Mouse (Mus musculus) liver, embryonic 11.5 days (tissue): ENCODE results near the gene Gnb1l. TPM values are rescaled to one million over a fixed set of nuclear protein-coding genes. Genes with fewer than 3 reads are reported as not detected.
"Not testable (repeated sequence)": the region's sequence is repeated elsewhere in the genome, so short reads cannot be mapped to it uniquely, and the experiment has no call there.

Experiments used
- ATAC-seq: fragments of 200-750 bp; cut with Nextera tagmentation; replicated peaks from 2 replicates; pipeline ENCODE4 v1.8.0; 2017; ENCODE audit warnings: moderate number of reproducible peaks, mild to moderate bottlenecking, moderate TSS enrichment, moderate library complexity; ENCODE audit not compliant: low FRiP score
- DNase-seq: peaks from one replicate; pipeline ENCODE4 v3.0.0-alpha.2; 2017; ENCODE audit warnings: low spot score
- H3K27ac ChIP-seq: fragments of 300-500 bp; sonication (generic); 2 replicates; pipeline ENCODE4 v1.5.1; 2014; ENCODE audit warnings: mild to moderate bottlenecking, low read depth, low read length, control low read depth
- H3K27me3 ChIP-seq: fragments of 300-500 bp; sonication (generic); replicated peaks from 2 replicates; pipeline ENCODE4 v1.6.1; 2014; ENCODE audit warnings: low read length, mixed read lengths; ENCODE audit not compliant: control insufficient read depth, insufficient read depth
- H3K36me3 ChIP-seq: fragments of 300-500 bp; sonication (generic); 2 replicates; pipeline ENCODE4 v1.6.1; 2014; ENCODE audit warnings: mild to moderate bottlenecking, low read length, moderate library complexity, mixed read lengths; ENCODE audit not compliant: control insufficient read depth, insufficient read depth
- H3K4me1 ChIP-seq: fragments of 300-500 bp; sonication (generic); replicated peaks from 2 replicates; pipeline ENCODE4 v1.6.1; 2014; ENCODE audit warnings: low read length, mixed read lengths; ENCODE audit not compliant: control insufficient read depth, insufficient read depth
- H3K4me2 ChIP-seq: fragments of 300-500 bp; sonication (generic); 2 replicates; pipeline ENCODE4 v1.6.1; 2014; ENCODE audit warnings: mild to moderate bottlenecking, control low read depth, moderate library complexity
- H3K4me3 ChIP-seq: fragments of 300-500 bp; sonication (generic); 2 replicates; pipeline ENCODE4 v1.5.1; 2014; ENCODE audit warnings: low read depth, low read length, control low read depth
- H3K9ac ChIP-seq: fragments of 300-500 bp; sonication (generic); 2 replicates; pipeline ENCODE4 v1.6.1; 2014; ENCODE audit warnings: low read depth, low read length, control low read depth
- H3K9me3 ChIP-seq: fragments of 300-500 bp; sonication (generic); 2 replicates; pipeline ENCODE4 v1.6.1; 2016; ENCODE audit warnings: low read length, inconsistent platforms, mixed read lengths; ENCODE audit not compliant: control insufficient read depth
- WGBS: fragments of 180-500 bp; shearing (Covaris S2); extraction: QIAGEN DNeasy Blood & Tissue Kit; methylation state at CpG from one replicate; pipeline ENCODE4 v1.1.7; 2014; 5-methylcytosine and 5-hydroxymethylcytosine counted together
- polyA plus RNA-seq: library from polyadenylated mRNA; unstranded; fragments of >200 nt; fragmentation: Nextera tagmentation; extraction: Ambion mirVana; gene quantifications from 2 replicates; pipeline ENCODE4 v1.2.1, GENCODE M21; 2014

Gene Gnb1l
- polyA plus RNA-seq, 1 experiment from 2014 or later, result 18.4 TPM

DNA sequence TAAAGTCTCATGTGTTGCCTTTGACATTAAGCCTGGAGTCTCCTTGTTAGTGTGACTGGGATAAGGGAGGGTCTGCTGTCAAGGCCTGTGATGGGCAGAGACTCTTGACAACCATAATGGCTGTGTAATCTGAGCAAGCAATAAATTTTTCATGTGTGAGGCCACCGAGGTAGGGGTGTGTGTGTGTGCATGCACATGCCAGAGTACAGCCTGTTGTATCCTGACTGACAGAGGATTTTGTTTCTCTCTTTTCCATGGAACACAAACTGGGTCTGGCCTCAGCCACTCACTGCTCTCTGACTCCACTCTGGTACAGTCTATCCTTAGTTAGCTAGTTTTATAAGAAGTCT lies 8.7 kb downstream of the Gnb1l start:
- Histone ChIP-seq H3K4me2 (no peak overlapping the region), H3K9me3 (no peaks in the 10 kb centered on the region), H3K4me1 (no peaks in the 10 kb centered on the region), H3K27ac (no peak overlapping the region), H3K36me3 (peaks cover 1% of the 10 kb centered on the region; the same call in 1 of the 2 replicates), H3K27me3 (no peaks in the 10 kb centered on the region), H3K4me3 (no peak overlapping the region), H3K9ac (no peak overlapping the region)
- ATAC-seq, result no peak
- 56% methylated on average over 1 of the region's 1 CpGs for WGBS
- DNase-seq, result no peak

DNA sequence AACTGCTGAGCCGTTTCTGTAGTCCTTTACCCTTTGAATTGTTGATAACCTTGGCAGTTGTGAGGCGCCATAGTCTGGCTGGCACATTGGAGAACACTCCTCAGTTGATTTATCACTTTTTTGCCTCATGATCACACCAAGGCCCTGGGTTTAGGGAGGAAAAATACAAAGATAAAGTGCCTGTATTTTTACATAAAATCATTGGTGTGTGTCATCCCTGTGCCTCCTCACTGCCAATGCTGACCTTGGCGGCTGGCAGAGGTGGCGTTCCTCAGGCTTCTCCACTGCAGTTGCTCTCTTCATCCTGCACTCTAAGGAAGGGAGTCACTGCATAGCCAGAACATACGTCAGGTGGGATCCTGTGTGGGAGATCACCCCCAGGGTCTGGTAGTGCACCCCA lies 13.2 kb downstream of the Gnb1l start:
- Histone ChIP-seq H3K4me3 (no peak overlapping the region), H3K4me2 (no peak overlapping the region), H3K36me3 (no peaks in the 10 kb centered on the region), H3K9ac (no peak overlapping the region), H3K9me3 (no peaks in the 10 kb centered on the region), H3K27me3 (no peaks in the 10 kb centered on the region), H3K4me1 (no peaks in the 10 kb centered on the region), H3K27ac (no peak overlapping the region)
- WGBS, result 86% methylated on average over 5 of the region's 5 CpGs
- ATAC-seq (no peak), DNase-seq (no peak)

DNA sequence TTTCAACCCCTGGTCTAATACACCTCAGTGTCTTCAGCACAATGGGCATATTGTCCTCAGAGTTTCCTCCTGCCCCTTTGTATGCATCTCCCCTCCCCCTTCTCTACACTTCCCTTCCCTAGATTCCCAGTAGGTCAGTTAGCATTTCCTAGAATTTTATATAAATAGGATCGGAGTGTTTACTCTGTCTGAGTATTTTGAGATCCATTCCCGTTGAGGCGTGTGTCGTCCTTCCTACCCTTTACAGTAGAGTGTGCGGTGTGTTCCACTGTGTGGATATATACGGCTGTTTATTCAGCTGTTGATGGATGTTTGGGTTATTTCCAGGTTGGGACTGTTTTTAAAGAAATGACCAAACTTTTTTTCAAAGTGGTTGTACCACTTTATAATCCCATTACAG lies 15.0 kb downstream of the Gnb1l start:
- Histone ChIP-seq H3K9me3 (no peaks in the 10 kb centered on the region), H3K9ac (no peak overlapping the region), H3K4me2 (no peak overlapping the region), H3K27ac (no peak overlapping the region), H3K27me3 (no peaks in the 10 kb centered on the region), H3K4me3 (no peak overlapping the region), H3K4me1 (no peaks in the 10 kb centered on the region), H3K36me3 (no peaks in the 10 kb centered on the region)
- WGBS, result 70% methylated on average over 6 of the region's 6 CpGs
- ATAC-seq, result no peak
- no peak for DNase-seq

DNA sequence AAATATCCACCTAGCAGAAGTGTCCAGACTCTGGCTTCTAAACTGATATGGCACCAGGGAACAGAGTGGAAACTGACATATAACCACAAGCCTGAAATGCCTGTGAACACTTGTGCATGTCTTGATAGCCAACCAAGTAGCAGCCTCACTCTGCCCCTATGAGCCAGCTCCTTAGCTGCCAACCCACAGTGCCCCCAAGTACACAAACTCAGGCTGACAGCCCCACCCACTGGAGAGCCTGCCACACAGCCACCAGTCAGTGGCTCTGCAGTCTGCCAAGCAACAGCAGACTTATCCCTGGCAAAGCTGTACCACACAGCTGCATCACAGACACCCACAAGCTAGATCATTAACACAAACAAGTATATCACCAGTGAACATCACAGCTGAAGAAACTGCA lies 19.6 kb downstream of the Gnb1l start:
- Histone ChIP-seq H3K27ac (no peak overlapping the region), H3K9ac (no peak overlapping the region), H3K4me2 (no peak overlapping the region), H3K4me3 (no peak overlapping the region), H3K4me1 (no peaks in the 10 kb centered on the region), H3K9me3 (no peaks in the 10 kb centered on the region), H3K27me3 (no peaks in the 10 kb centered on the region), H3K36me3 (no peaks in the 10 kb centered on the region)
- ATAC-seq, result no peak
- DNase-seq, result no peak

DNA sequence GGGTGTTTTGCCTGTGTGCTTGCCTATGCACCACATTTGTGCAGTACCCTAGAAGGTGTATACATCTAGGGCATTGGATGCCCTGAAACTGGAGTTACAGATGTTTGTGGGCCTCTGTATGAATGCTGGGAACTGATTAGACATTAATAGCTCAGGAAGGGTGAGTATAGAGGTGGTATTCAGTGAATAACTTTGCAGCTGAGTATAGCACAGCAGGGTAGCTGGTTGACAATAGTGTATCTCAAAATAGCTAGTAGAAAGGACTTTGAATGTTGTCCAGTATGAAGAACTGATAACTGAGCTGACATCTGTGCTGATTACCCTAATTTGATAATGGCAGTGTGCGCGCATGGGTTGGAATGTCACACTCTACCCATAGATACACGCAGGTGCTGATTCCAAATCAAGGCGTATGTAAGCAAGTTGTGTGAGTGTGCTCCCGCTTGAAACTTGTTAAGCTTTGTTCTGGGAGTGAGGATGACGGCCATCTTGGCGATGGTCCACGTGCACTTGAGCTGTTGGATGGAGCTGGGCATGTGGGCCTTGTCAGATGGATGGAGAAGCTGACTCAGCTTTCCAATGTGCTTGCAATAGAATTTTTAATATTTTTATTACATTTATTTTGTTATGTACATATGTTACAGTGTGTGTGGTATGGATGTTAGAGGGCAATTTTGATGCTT lies 25.2 kb downstream of the Gnb1l start:
- ATAC-seq (no peak), DNase-seq (no peak)
- no peak overlapping the region for H3K4me2 ChIP-seq
- no peak overlapping the region for H3K4me3 ChIP-seq
- H3K27me3 ChIP-seq, result no peaks in the 10 kb centered on the region
- H3K27ac ChIP-seq, result no peak overlapping the region
- H3K9me3 ChIP-seq, result no peaks in the 10 kb centered on the region
- 86% methylated on average over 8 of the region's 8 CpGs for WGBS
- no peaks in the 10 kb centered on the region for H3K36me3 ChIP-seq
- H3K4me1 ChIP-seq, result no peaks in the 10 kb centered on the region
- H3K9ac ChIP-seq, result no peak overlapping the region

DNA sequence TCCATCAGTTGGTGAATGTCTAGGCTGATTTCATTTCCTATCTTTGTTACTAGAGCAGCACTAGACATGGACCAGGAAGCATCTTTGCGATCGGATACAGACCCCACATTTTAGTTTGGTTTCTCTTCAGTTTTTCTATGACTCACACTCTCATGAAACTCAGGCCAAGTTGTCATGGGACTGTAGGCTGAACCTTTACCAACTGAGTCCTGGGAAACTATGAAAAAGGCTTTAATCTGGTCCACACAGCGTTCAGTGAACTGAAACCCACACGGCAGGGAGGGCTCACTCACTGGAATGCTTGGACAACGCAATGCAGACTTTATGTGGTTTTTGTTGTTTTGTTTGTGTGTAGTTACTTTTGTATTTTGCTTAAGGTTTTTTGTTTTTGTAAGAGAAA lies 30.1 kb downstream of the Gnb1l start:
- no peak overlapping the region for H3K4me2 ChIP-seq
- no peaks in the 10 kb centered on the region for H3K36me3 ChIP-seq
- no peak for ATAC-seq
- H3K9ac ChIP-seq, result no peak overlapping the region
- DNase-seq, result no peak
- WGBS, result 90% methylated on average over 5 of the region's 5 CpGs
- no peaks in the 10 kb centered on the region for H3K27me3 ChIP-seq
- no peak overlapping the region for H3K4me3 ChIP-seq
- no peaks in the 10 kb centered on the region for H3K9me3 ChIP-seq
- H3K27ac ChIP-seq, result no peak overlapping the region
- no peaks in the 10 kb centered on the region for H3K4me1 ChIP-seq

DNA sequence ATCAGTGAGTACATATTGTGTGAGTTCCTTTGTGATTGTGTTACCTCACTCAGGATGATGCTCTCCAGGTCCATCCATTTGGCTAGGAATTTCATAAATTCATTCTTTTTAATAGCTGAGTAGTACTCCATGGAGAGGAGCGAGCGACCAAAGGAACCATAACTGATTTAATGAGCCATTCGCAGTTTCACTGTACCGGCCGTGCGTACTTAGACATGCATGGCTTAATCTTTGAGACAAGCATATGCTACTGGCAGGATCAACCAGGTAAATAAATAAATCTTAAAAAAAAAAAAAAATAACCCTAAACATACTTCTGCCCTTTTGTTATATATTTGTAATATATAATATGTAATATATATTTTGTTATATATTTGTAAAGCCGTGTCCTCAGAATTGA lies 34.5 kb downstream of the Gnb1l start:
- H3K27ac ChIP-seq, H3K27me3 ChIP-seq, H3K9me3 ChIP-seq, H3K4me3 ChIP-seq, H3K4me2 ChIP-seq, H3K4me1 ChIP-seq, DNase-seq, H3K36me3 ChIP-seq, H3K9ac ChIP-seq: not testable (repeated sequence)
- peak; percentile 100 for ATAC-seq
- 93% methylated on average over 7 of the region's 7 CpGs for WGBS

DNA sequence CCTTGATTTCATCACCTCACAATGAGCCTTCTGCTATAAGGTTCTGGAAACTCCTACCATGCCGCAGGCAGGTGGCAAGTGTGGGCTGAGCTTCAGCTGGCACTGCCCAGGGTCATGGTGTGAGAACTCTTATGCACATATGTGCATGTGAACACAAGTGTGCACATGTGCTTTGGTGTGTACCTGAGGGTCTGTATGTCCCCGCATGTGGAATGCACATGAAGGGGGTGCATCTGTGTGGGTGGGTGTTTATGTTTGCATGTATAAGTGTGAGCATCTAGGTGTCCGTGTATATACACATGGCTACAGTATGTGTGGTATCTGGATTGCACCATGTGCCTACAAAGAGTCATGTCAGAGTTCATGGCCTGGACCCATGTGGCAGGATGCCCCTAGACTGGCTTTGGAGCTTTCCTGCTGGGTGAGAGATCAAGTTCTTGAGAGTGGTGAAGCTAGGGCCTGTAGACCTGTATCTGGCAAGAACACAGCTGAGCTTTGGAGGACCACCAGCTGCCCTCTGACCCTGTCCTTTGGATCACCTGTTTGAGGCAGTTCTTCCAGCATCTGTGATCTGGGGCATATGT lies 39.0 kb downstream of the Gnb1l start:
- Histone ChIP-seq H3K4me1 (no peaks in the 10 kb centered on the region), H3K9ac (no peak overlapping the region), H3K9me3 (no peaks in the 10 kb centered on the region), H3K36me3 (no peaks in the 10 kb centered on the region), H3K27ac (no peak overlapping the region), H3K27me3 (no peaks in the 10 kb centered on the region), H3K4me2 (no peak overlapping the region), H3K4me3 (no peak overlapping the region)
- DNase-seq (no peak), ATAC-seq (no peak)
- WGBS, result 82% methylated on average over 3 of the region's 3 CpGs

DNA sequence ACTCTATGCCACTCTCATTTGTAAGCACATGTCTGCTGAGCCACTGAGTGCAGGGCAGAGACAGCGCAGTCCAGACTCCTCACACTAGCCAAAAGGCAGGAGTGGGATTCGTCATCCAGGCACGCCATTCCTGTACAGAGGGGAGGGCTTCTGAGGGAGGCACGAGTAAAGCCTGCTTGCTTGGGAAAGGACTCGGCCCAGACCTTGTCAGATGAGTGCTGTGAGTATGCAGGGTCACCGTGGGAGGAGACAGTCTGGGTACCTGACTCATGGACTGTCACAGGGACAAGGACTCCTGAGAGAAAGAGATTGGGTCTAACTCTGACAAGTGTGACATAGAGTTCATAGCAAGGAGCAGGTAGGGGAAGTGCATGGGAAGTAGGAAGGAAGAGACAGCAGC lies 40.8 kb downstream of the Gnb1l start:
- H3K4me1 ChIP-seq, result no peaks in the 10 kb centered on the region
- no peak overlapping the region for H3K9ac ChIP-seq
- no peaks in the 10 kb centered on the region for H3K27me3 ChIP-seq
- H3K4me3 ChIP-seq, result no peak overlapping the region
- no peak overlapping the region for H3K27ac ChIP-seq
- WGBS, result 69% methylated on average over 6 of the region's 6 CpGs
- no peaks in the 10 kb centered on the region for H3K9me3 ChIP-seq
- ATAC-seq (no peak), DNase-seq (no peak)
- H3K36me3 ChIP-seq, result no peaks in the 10 kb centered on the region
- no peak overlapping the region for H3K4me2 ChIP-seq
